Mouse (Mus musculus) forebrain, embryonic 16.5 days (tissue): ENCODE data around the gene Olfr222. TPM values are rescaled to one million over a fixed set of nuclear protein-coding genes. Genes with fewer than 3 reads are reported as not detected.

Experiments used
- ATAC-seq: fragments of 200-750 bp; cut with Nextera tagmentation; 2 replicates; pipeline ENCODE4 v1.8.0; 2017; ENCODE audit warnings: mild to moderate bottlenecking, moderate library complexity
- H3K27ac ChIP-seq: fragments of 300-500 bp; sonication (generic); 2 replicates; pipeline ENCODE4 v1.5.1; 2014; ENCODE audit warnings: low read length, control low read depth
- H3K27me3 ChIP-seq: fragments of 300-500 bp; sonication (generic); replicated peaks from 2 replicates; pipeline ENCODE4 v1.6.1; 2014; ENCODE audit warnings: low read length; ENCODE audit not compliant: control insufficient read depth, insufficient read depth
- H3K36me3 ChIP-seq: fragments of 300-500 bp; sonication (generic); 2 replicates; pipeline ENCODE4 v1.6.1; 2014; ENCODE audit not compliant: control insufficient read depth, insufficient read depth
- H3K4me1 ChIP-seq: fragments of 300-500 bp; sonication (generic); replicated peaks from 2 replicates; pipeline ENCODE4 v1.6.1; 2014; ENCODE audit warnings: low read length; ENCODE audit not compliant: control insufficient read depth, insufficient read depth
- H3K4me2 ChIP-seq: fragments of 300-500 bp; sonication (generic); 2 replicates; pipeline ENCODE4 v1.6.1; 2014; ENCODE audit warnings: mild to moderate bottlenecking, low read length, control low read depth
- H3K4me3 ChIP-seq: fragments of 300-500 bp; sonication (generic); replicated peaks from 2 replicates; pipeline ENCODE4 v1.5.1; 2014; ENCODE audit warnings: mild to moderate bottlenecking, low read length, control low read depth
- H3K9ac ChIP-seq: fragments of 300-500 bp; sonication (generic); replicated peaks from 2 replicates; pipeline ENCODE4 v1.6.1; 2014; ENCODE audit warnings: low read depth, low read length, control low read depth
- H3K9me3 ChIP-seq: fragments of 300-500 bp; sonication (generic); 2 replicates; pipeline ENCODE4 v1.6.1; 2016; ENCODE audit warnings: low read length; ENCODE audit not compliant: control insufficient read depth
- WGBS: fragments of 180-500 bp; shearing (Covaris S2); extraction: QIAGEN DNeasy Blood & Tissue Kit; methylation state at CpG from one replicate; pipeline ENCODE4 v1.1.7; 2014; 5-methylcytosine and 5-hydroxymethylcytosine counted together
- polyA plus RNA-seq: library from polyadenylated mRNA; unstranded; fragments of >200 nt; fragmentation: Nextera tagmentation; extraction: Ambion mirVana; gene quantifications from 2 replicates; pipeline ENCODE4 v1.2.1, GENCODE M21; 2015

Gene Olfr222
- polyA plus RNA-seq, 1 experiment from 2014 or later, result not detected

GRCm38 (mm10) chr11:59596091-59596490 lies 20.1 kb upstream of the Olfr222 start:
- Histone ChIP-seq H3K27me3 (no peaks in the 10 kb centered on the region), H3K4me3 (no peak overlapping the region), H3K4me1 (no peaks in the 10 kb centered on the region), H3K9ac (no peak overlapping the region), H3K36me3 (no peaks in the 10 kb centered on the region), H3K4me2 (no peak overlapping the region), H3K27ac (no peak overlapping the region), H3K9me3 (no peaks in the 10 kb centered on the region)
- ATAC-seq, result no peak
- 53% methylated on average over 4 of the region's 4 CpGs for WGBS

GRCm38 (mm10) chr11:59593189-59593588 lies 17.2 kb upstream of the Olfr222 start, which contains the start of gene Olfr223:
TSS of gene Olfr223 (minus strand) at chr11:59593289.
- ATAC-seq, result no peak
- no peaks in the 10 kb centered on the region for H3K4me1 ChIP-seq
- H3K9ac ChIP-seq, result no peak within 1 kb of the TSS
- H3K9me3 ChIP-seq, result no peaks in the 10 kb centered on the region
- no peaks in the 10 kb centered on the region for H3K27me3 ChIP-seq
- no peak within 1 kb of the TSS for H3K27ac ChIP-seq
- H3K36me3 ChIP-seq, result no peaks in the 10 kb centered on the region
- no peak within 1 kb of the TSS for H3K4me2 ChIP-seq
- WGBS, result 86% methylated on average over 6 of the region's 6 CpGs
- no peak within 1 kb of the TSS for H3K4me3 ChIP-seq

- no peak overlapping the region for H3K4me3 ChIP-seq
- no peak overlapping the region for H3K9ac ChIP-seq
- no peak for ATAC-seq
- no peaks in the 10 kb centered on the region for H3K4me1 ChIP-seq
- no peak overlapping the region for H3K4me2 ChIP-seq
- H3K27me3 ChIP-seq, result peaks cover 3% of the 10 kb centered on the region; the same call in 1 of the 2 replicates
- no peaks in the 10 kb centered on the region for H3K36me3 ChIP-seq
- H3K27ac ChIP-seq, result no peak overlapping the region
- H3K9me3 ChIP-seq, result no peaks in the 10 kb centered on the region
- WGBS, result 88% methylated on average over 8 of the region's 8 CpGs
These were observed 13.5 kb upstream of the Olfr222 start for GRCm38 (mm10) chr11:59589496-59589895.

- no peak overlapping the region for H3K27ac ChIP-seq
- peaks cover 3% of the 10 kb centered on the region; the same call in 1 of the 2 replicates for H3K27me3 ChIP-seq
- H3K9me3 ChIP-seq, result no peaks in the 10 kb centered on the region
- ATAC-seq, result no peak
- H3K4me1 ChIP-seq, result no peaks in the 10 kb centered on the region
- 39% methylated on average over 6 of the region's 6 CpGs for WGBS
- H3K4me3 ChIP-seq, result no peak overlapping the region
- no peaks in the 10 kb centered on the region for H3K36me3 ChIP-seq
- H3K9ac ChIP-seq, result no peak overlapping the region
- no peak overlapping the region for H3K4me2 ChIP-seq
These were observed 8.5 kb upstream of the Olfr222 start for GRCm38 (mm10) chr11:59584539-59584938.

- no peak for ATAC-seq
- no peaks in the 10 kb centered on the region for H3K27me3 ChIP-seq
- H3K9ac ChIP-seq, result no peak overlapping the region
- H3K27ac ChIP-seq, result no peak overlapping the region
- no peaks in the 10 kb centered on the region for H3K4me1 ChIP-seq
- 62% methylated on average over 9 of the region's 9 CpGs for WGBS
- no peaks in the 10 kb centered on the region for H3K9me3 ChIP-seq
- no peak overlapping the region for H3K4me3 ChIP-seq
- no peak overlapping the region for H3K4me2 ChIP-seq
- no peaks in the 10 kb centered on the region for H3K36me3 ChIP-seq
These were observed 309 bp downstream of the Olfr222 start for GRCm38 (mm10) chr11:59575726-59576125.

GRCm38 (mm10) chr11:59569306-59569705 lies 6.7 kb downstream of the Olfr222 start:
- WGBS, result 57% methylated on average over 3 of the region's 3 CpGs
- H3K4me2 ChIP-seq, result no peak overlapping the region
- H3K4me3 ChIP-seq, result no peak overlapping the region
- no peaks in the 10 kb centered on the region for H3K36me3 ChIP-seq
- H3K27ac ChIP-seq, result no peak overlapping the region
- H3K9ac ChIP-seq, result no peak overlapping the region
- H3K9me3 ChIP-seq, result no peaks in the 10 kb centered on the region
- no peak for ATAC-seq
- H3K27me3 ChIP-seq, result no peaks in the 10 kb centered on the region
- H3K4me1 ChIP-seq, result no peaks in the 10 kb centered on the region

- Histone ChIP-seq H3K36me3 (no peaks in the 10 kb centered on the region), H3K4me2 (no peak overlapping the region), H3K9me3 (no peaks in the 10 kb centered on the region), H3K9ac (no peak overlapping the region), H3K4me1 (no peaks in the 10 kb centered on the region), H3K4me3 (no peak overlapping the region), H3K27ac (no peak overlapping the region), H3K27me3 (no peaks in the 10 kb centered on the region)
- 73% methylated on average over 9 of the region's 9 CpGs for WGBS
- no peak for ATAC-seq
These were observed 13.2 kb downstream of the Olfr222 start for GRCm38 (mm10) chr11:59562837-59563236.

GRCm38 (mm10) chr11:59562336-59562735 lies 13.7 kb downstream of the Olfr222 start:
- Histone ChIP-seq H3K9ac (no peak overlapping the region), H3K36me3 (no peaks in the 10 kb centered on the region), H3K4me2 (no peak overlapping the region), H3K27me3 (no peaks in the 10 kb centered on the region), H3K4me3 (no peak overlapping the region), H3K9me3 (no peaks in the 10 kb centered on the region), H3K4me1 (no peaks in the 10 kb centered on the region), H3K27ac (no peak overlapping the region)
- no peak for ATAC-seq
- 96% methylated on average over 4 of the region's 4 CpGs for WGBS

GRCm38 (mm10) chr11:59560906-59561305 lies 15.1 kb downstream of the Olfr222 start:
- Histone ChIP-seq H3K27ac (no peak overlapping the region), H3K36me3 (no peaks in the 10 kb centered on the region), H3K4me3 (no peak overlapping the region), H3K4me2 (no peak overlapping the region), H3K9me3 (no peaks in the 10 kb centered on the region), H3K9ac (no peak overlapping the region), H3K4me1 (no peaks in the 10 kb centered on the region), H3K27me3 (no peaks in the 10 kb centered on the region)
- WGBS, result 63% methylated on average over 3 of the region's 3 CpGs
- ATAC-seq, result no peak

GRCm38 (mm10) chr11:59554535-59554934 lies 21.5 kb downstream of the Olfr222 start:
- H3K4me2 ChIP-seq, result no peak overlapping the region
- ATAC-seq, result no peak
- no peaks in the 10 kb centered on the region for H3K36me3 ChIP-seq

More at GRCm38 (mm10) chr11:59554535-59554934, 21.5 kb downstream of the Olfr222 start:
- 78% methylated on average over 8 of the region's 8 CpGs for WGBS
- Histone ChIP-seq H3K27ac (no peak overlapping the region), H3K9me3 (no peaks in the 10 kb centered on the region), H3K9ac (no peak overlapping the region), H3K27me3 (no peaks in the 10 kb centered on the region), H3K4me3 (no peak overlapping the region), H3K4me1 (no peaks in the 10 kb centered on the region)
